In the genomic region with DNA sequence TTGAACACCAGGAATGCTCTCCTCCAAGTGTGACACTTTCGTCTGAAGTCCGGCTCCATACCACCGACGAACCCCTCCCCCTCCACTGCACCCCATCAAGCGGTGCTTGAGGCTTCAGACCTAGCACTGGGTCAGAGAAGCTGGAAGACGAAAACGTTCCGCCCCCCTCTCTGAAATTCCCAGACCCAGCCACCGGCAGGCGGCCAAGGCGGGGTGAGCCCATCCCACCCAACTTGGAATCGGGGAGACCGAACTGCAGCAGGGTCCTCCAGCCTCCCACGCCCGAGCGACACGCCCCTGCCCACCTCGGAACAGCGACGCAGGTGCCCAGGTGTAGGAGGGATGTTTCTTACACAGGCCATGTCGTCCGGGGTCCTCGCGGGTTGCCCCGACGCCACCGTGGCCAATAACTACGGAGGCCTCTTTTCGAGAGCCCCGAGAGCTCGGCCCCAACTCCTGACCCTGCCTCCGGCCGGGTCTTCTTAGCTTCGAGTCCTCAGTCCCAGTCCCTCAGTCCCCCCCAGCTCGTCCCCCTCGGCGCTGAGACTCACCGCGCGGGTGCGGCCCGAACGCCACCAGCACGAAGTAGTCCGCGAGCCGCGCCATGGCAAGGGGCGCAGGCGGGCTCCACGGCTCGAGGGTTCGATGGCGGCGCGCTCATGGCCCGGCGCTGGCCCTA, we compare ENCODE assay signal across 9 mouse cellular contexts. TPM values are rescaled to one million over a fixed set of nuclear protein-coding genes. Genes with fewer than 3 reads are reported as not detected.
DNase-seq lines count a peak whose midpoint lies in the region; ATAC-seq and TF ChIP-seq lines count a peak whose summit lies in the region.
"Had no signal": no experiment of that assay in that cellular context is flagged by ENCODE, and none has a peak within 500 bp of the region (broad histone marks: within the 10 kb centered on the region; RNA-seq: fewer than 3 reads in every experiment).

No protein-coding gene starts in this region.

- peak overlapping the region; percentile 78 for H3K27ac ChIP-seq in heart, adult 2 months
- peak overlapping the region; percentile 88 for H3K27ac ChIP-seq in limb, embryonic 10.5 days
- H3K27ac ChIP-seq in midbrain, embryonic 16.5 days (ENCODE audit: low read length): no peak overlapping the region

- H3K79me2 ChIP-seq in heart, adult 2 months (replicated peaks; ENCODE audit: control insufficient read depth, insufficient read depth, low read length): peaks cover 19% of the 10 kb centered on the region

- peaks cover 22% of the 10 kb centered on the region for H3K4me1 ChIP-seq in heart, adult 2 months (ENCODE audit: control insufficient read depth, insufficient read depth, low read length)
- peaks cover 36% of the 10 kb centered on the region for H3K4me1 ChIP-seq in limb, embryonic 10.5 days
- H3K4me1 ChIP-seq in midbrain, embryonic 16.5 days (ENCODE audit: control insufficient read depth, insufficient read depth, low read length): peaks cover 32% of the 10 kb centered on the region

- DNase-seq in heart, adult 2 months: peak; percentile 30 to 39
- DNase-seq in heart, postnatal 36 days: no peak
- DNase-seq in ES-CJ7 (ENCODE audit: low read depth, low spot score): peak; percentile 33
- DNase-seq in cerebellum, postnatal 25 days: peak; percentile 42 to 63
- DNase-seq in heart, postnatal 10 days: peak; percentile 39 to 53
- peak; percentile 58 for DNase-seq in limb, embryonic 10.5 days (ENCODE audit: low spot score)
- DNase-seq in gastrocnemius, adult 18-20 months (ENCODE audit: low spot score): no peak

- TF ChIP-seq POLR2A in heart, adult 2 months (IDR thresholded peaks at IDR 0.05; ENCODE audit: insufficient read depth, low read depth, low read length): no peak

- no peaks in the 10 kb centered on the region for H3K36me3 ChIP-seq in heart, adult 2 months (ENCODE audit: control insufficient read depth, insufficient read depth, low read length)
- no peaks in the 10 kb centered on the region for H3K36me3 ChIP-seq in limb, embryonic 10.5 days
- no peaks in the 10 kb centered on the region for H3K36me3 ChIP-seq in midbrain, embryonic 16.5 days (ENCODE audit: control insufficient read depth, insufficient read depth, low read length)

- TF ChIP-seq EP300 in heart, adult 2 months (IDR thresholded peaks at IDR 0.05; ENCODE audit: insufficient read depth, low read depth, low read length): no peak

- no peaks in the 10 kb centered on the region for H3K9me3 ChIP-seq in limb, embryonic 10.5 days (replicated peaks)
- no peaks in the 10 kb centered on the region for H3K9me3 ChIP-seq in midbrain, embryonic 16.5 days (replicated peaks; ENCODE audit: control insufficient read depth, low read length, poor library complexity, severe bottlenecking)

- peak; percentile 69 for ATAC-seq in midbrain, embryonic 16.5 days

- WGBS in heart, adult 2 months: 1% methylated on average over 58 of the region's 58 CpGs
- WGBS in limb, embryonic 10.5 days: under 1% methylated on average over 58 of the region's 58 CpGs
- WGBS in midbrain, embryonic 16.5 days: under 1% methylated on average over 57 of the region's 58 CpGs

- peak overlapping the region; percentile 87 for H3K9ac ChIP-seq in heart, adult 2 months (ENCODE audit: low read depth, low read length)
- peak overlapping the region; percentile 92 for H3K9ac ChIP-seq in midbrain, embryonic 16.5 days (ENCODE audit: low read depth, low read length)

- no peak for TF ChIP-seq CTCF in heart, adult 2 months (IDR thresholded peaks at IDR 0.05)

- H3K4me3 ChIP-seq in heart, adult 2 months: peak overlapping the region; percentile 71
- H3K4me3 ChIP-seq in limb, embryonic 10.5 days: peak overlapping the region; percentile 78
- peak overlapping the region; percentile 95 for H3K4me3 ChIP-seq in midbrain, embryonic 16.5 days (ENCODE audit: low read depth, low read length)

- peak overlapping the region; percentile 97 for H3K4me2 ChIP-seq in midbrain, embryonic 16.5 days (ENCODE audit: low read length)

- no peaks in the 10 kb centered on the region for H3K27me3 ChIP-seq in heart, adult 2 months (ENCODE audit: control insufficient read depth, insufficient read depth, low read length)
- no peaks in the 10 kb centered on the region for H3K27me3 ChIP-seq in limb, embryonic 10.5 days (ENCODE audit: low read depth, poor library complexity, severe bottlenecking)
- H3K27me3 ChIP-seq in midbrain, embryonic 16.5 days (ENCODE audit: control insufficient read depth, insufficient read depth, low read depth, low read length): no peaks in the 10 kb centered on the region

- intact Hi-C loops in heart, adult 2 months (cut with DNase I): loop anchor here (2.0 to 5.0 kb wide), 2 partner anchors 40 to 102 kb away; a partner anchor contains a TSS
- intact Hi-C loops in heart, postnatal 36 days (cut with DNase I): loop anchor here (2.0 kb wide), 1 partner anchor 40 kb away; a partner anchor contains a TSS
- intact Hi-C loops in heart, postnatal 10 days (cut with DNase I): loop anchor here (10.0 kb wide), 1 partner anchor 500 kb away; a partner anchor contains a TSS

RNA-seq across cellular contexts. Expression of a gene that starts 0.5 kb away (rescaled TPM):
- 10 to 100 TPM; 61.3 to 63.6 TPM for total RNA-seq in heart, adult 2 months (2021)
- 116 and 150 TPM in 2 replicates for polyA plus RNA-seq in heart, adult 2 months (2012; rRNA removed)
- total RNA-seq in heart, postnatal 36 days (2021): 10 to 100 TPM; 65.7 to 75.5 TPM
- total RNA-seq in heart, postnatal 10 days (2021): 10 to 100 TPM; 71.2 to 77.1 TPM
- 71.9 and 80.9 TPM in 2 replicates for polyA plus RNA-seq in limb, embryonic 10.5 days (2016; fragmentation: Nextera tagmentation; extraction: Ambion mirVana)
- 92.9 and 101 TPM in 2 replicates for polyA plus RNA-seq in midbrain, embryonic 16.5 days (2015; fragmentation: Nextera tagmentation; extraction: Ambion mirVana)
- total RNA-seq in gastrocnemius, adult 18-20 months (2021): 10 to 100 TPM; 59.4 to 61.0 TPM

RNA-seq across cellular contexts. Expression of a gene that starts 7.9 kb away (rescaled TPM):
- total RNA-seq in heart, adult 2 months (2021): not detected
- not detected in 2 replicates for polyA plus RNA-seq in heart, adult 2 months (2012; rRNA removed)
- not detected for total RNA-seq in heart, postnatal 36 days (2021)
- total RNA-seq in heart, postnatal 10 days (2021): not detected
- 0.11 and 0.18 TPM in 2 replicates for polyA plus RNA-seq in limb, embryonic 10.5 days (2016; fragmentation: Nextera tagmentation; extraction: Ambion mirVana)
- not detected in 2 replicates for polyA plus RNA-seq in midbrain, embryonic 16.5 days (2015; fragmentation: Nextera tagmentation; extraction: Ambion mirVana)
- not detected for total RNA-seq in gastrocnemius, adult 18-20 months (2021)
- total RNA-seq: left cerebral cortex, postnatal 25 days had no signal

RNA-seq across cellular contexts. Expression of a gene that starts 19.5 kb away (rescaled TPM):
- not detected for total RNA-seq in heart, adult 2 months (2021)
- not detected in 2 replicates for polyA plus RNA-seq in heart, adult 2 months (2012; rRNA removed)
- total RNA-seq in heart, postnatal 36 days (2021): not detected
- not detected for total RNA-seq in heart, postnatal 10 days (2021)
- polyA plus RNA-seq in limb, embryonic 10.5 days (2016; fragmentation: Nextera tagmentation; extraction: Ambion mirVana): not detected in 2 replicates
- polyA plus RNA-seq in midbrain, embryonic 16.5 days (2015; fragmentation: Nextera tagmentation; extraction: Ambion mirVana): not detected in 2 replicates
- under 1 TPM in 1 of 2 experiments, not detected in 1; 0.48 TPM for total RNA-seq in gastrocnemius, adult 18-20 months (2021)
- total RNA-seq: left cerebral cortex, postnatal 25 days had no signal

RNA-seq across cellular contexts. Expression of a gene that starts 40.8 kb away (rescaled TPM):
- 10 to 100 TPM; 25.7 to 26.1 TPM for total RNA-seq in heart, adult 2 months (2021)
- 32.9 and 33.3 TPM in 2 replicates for polyA plus RNA-seq in heart, adult 2 months (2012; rRNA removed)
- total RNA-seq in heart, postnatal 36 days (2021): 10 to 100 TPM; 29.0 to 33.2 TPM
- 10 to 100 TPM; 44.2 to 48.9 TPM for total RNA-seq in heart, postnatal 10 days (2021)
- 40.8 and 45.1 TPM in 2 replicates for polyA plus RNA-seq in limb, embryonic 10.5 days (2016; fragmentation: Nextera tagmentation; extraction: Ambion mirVana)
- polyA plus RNA-seq in midbrain, embryonic 16.5 days (2015; fragmentation: Nextera tagmentation; extraction: Ambion mirVana): 29.0 and 34.9 TPM in 2 replicates
- 10 to 100 TPM; 11.4 to 12.5 TPM for total RNA-seq in gastrocnemius, adult 18-20 months (2021)

RNA-seq across cellular contexts. Expression of a gene that starts 40.9 kb away (rescaled TPM):
- 10 to 100 TPM; 49.3 to 55.7 TPM for total RNA-seq in heart, adult 2 months (2021)
- 69.9 and 70.0 TPM in 2 replicates for polyA plus RNA-seq in heart, adult 2 months (2012; rRNA removed)
- total RNA-seq in heart, postnatal 36 days (2021): 10 to 100 TPM; 50.4 to 58.6 TPM
- total RNA-seq in heart, postnatal 10 days (2021): 10 to 100 TPM; 79.2 to 80.9 TPM
- polyA plus RNA-seq in limb, embryonic 10.5 days (2016; fragmentation: Nextera tagmentation; extraction: Ambion mirVana): 197 and 200 TPM in 2 replicates
- 116 and 117 TPM in 2 replicates for polyA plus RNA-seq in midbrain, embryonic 16.5 days (2015; fragmentation: Nextera tagmentation; extraction: Ambion mirVana)
- total RNA-seq in gastrocnemius, adult 18-20 months (2021): 10 to 100 TPM; 39.2 to 46.1 TPM

Comparison
In these comparisons a context has a peak if more than half of its experiments do, and no peak if none do; other contexts are left out.
1. DNase-seq: peak in heart, adult 2 months (2 of 2), ES-CJ7 (single experiment), cerebellum, postnatal 25 days (2 of 2), heart, postnatal 10 days (2 of 2) and limb, embryonic 10.5 days (single experiment); none in heart, postnatal 36 days (0 of 2) and gastrocnemius, adult 18-20 months (single experiment).
2. Peak in every context shown above with its lines, with median percentiles within 50 percentile points of each other: H3K4me3 ChIP-seq.